Mouse (Mus musculus) stomach, postnatal 0 days (tissue): ENCODE measurements around the gene Ppp1r7.

Experiments
- CTCF ChIP-seq: IDR thresholded peaks from 2 replicates; pipeline ENCODE4 v1.5.1; 2016; ENCODE audit warnings: antibody characterized with exemption, low read depth, mild to moderate bottlenecking, moderate library complexity
- EP300 ChIP-seq: optimal IDR thresholded peaks from 2 replicates; pipeline ENCODE3; 2016; ENCODE audit warnings: antibody characterized with exemption

- TF ChIP-seq CTCF: no peak
- TF ChIP-seq EP300: no peak
These were observed 10.1 kb downstream of the Ppp1r7 start for GRCm38 (mm10) chr1:93352724-93353123.
